8 mouse cellular contexts compared by ENCODE assay signal in the genomic region with DNA sequence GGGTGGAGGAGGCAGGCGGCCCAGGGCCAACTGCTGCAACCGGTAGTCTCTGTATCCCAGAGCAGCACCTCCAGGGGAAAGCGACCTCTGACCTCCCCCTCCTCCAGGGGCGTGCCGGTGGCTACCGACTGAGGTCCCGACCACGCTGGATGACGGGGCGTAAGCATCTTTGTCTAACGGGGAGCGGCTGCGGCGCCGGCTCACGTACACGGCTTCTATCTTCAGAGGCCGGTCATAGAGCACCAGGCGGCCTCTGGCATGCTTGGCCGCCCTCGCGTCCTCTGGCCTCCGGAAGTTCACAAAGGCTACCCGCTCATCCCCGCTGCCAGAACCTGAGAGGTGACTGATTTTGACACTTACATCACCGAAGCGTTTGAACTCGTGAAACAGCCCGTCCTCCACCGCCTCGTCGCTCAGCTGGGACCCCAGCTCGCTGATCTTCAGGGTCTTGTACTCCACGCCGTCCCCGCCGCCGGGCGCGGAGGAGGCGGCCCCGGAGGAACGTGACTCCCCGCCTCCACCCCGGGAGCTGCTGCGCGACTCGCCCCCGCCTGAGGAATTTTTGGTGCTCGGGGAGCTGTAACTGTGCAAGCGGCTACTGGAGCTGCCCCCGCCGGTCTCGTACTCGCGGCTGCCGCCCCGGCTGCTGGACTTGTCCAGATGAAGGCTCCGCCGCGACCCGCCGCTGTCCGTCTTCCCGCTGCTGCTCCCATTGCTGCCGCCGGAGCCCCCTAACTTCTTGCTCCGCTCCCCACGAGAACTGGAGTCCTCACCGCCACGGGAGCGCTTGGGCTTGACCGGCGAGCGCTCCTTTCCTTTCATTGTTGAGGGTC. TPM values are rescaled to one million over a fixed set of nuclear protein-coding genes. Genes with fewer than 3 reads are reported as not detected.
DNase-seq lines count a peak whose midpoint lies in the region; ATAC-seq and TF ChIP-seq lines count a peak whose summit lies in the region.

No protein-coding gene starts in this region.

- no peaks in the 10 kb centered on the region for H3K27me3 ChIP-seq in embryonic facial prominence, embryonic 15.5 days
- no peaks in the 10 kb centered on the region for H3K27me3 ChIP-seq in heart, embryonic 12.5 days (replicated peaks)
- no peaks in the 10 kb centered on the region for H3K27me3 ChIP-seq in kidney, postnatal 0 days (ENCODE audit: insufficient read depth, low read length)
- no peaks in the 10 kb centered on the region for H3K27me3 ChIP-seq in liver, embryonic 14.5 days (ENCODE audit: control insufficient read depth, insufficient read depth, low read length)

- H3K9ac ChIP-seq in embryonic facial prominence, embryonic 15.5 days = peak overlapping the region; percentile 94
- H3K9ac ChIP-seq in heart, embryonic 12.5 days = peak overlapping the region; percentile 94
- H3K9ac ChIP-seq in kidney, postnatal 0 days (ENCODE audit: low read depth, low read length) = peak overlapping the region; percentile 93
- H3K9ac ChIP-seq in liver, embryonic 14.5 days (replicated peaks) = peak overlapping the region; percentile 93

- peak overlapping the region; percentile 92 for H3K4me2 ChIP-seq in embryonic facial prominence, embryonic 15.5 days (replicated peaks)
- H3K4me2 ChIP-seq in heart, embryonic 12.5 days = peak overlapping the region; percentile 97
- H3K4me2 ChIP-seq in kidney, postnatal 0 days (ENCODE audit: low read length) = peak overlapping the region; percentile 94
- H3K4me2 ChIP-seq in liver, embryonic 14.5 days (ENCODE audit: low read depth) = peak overlapping the region; percentile 85

- under 1% methylated on average over 75 of the region's 75 CpGs for WGBS in embryonic facial prominence, embryonic 15.5 days
- under 1% methylated on average over 75 of the region's 75 CpGs for WGBS in heart, embryonic 12.5 days
- under 1% methylated on average over 75 of the region's 75 CpGs for WGBS in kidney, postnatal 0 days
- under 1% methylated on average over 75 of the region's 75 CpGs for WGBS in liver, embryonic 14.5 days (ENCODE audit: insufficient replicate concordance)

- ATAC-seq in embryonic facial prominence, embryonic 15.5 days (ENCODE audit: insufficient number of reproducible peaks, low FRiP score, low TSS enrichment, low read depth) = no peak
- no peak for ATAC-seq in heart, embryonic 12.5 days (ENCODE audit: insufficient number of reproducible peaks, low FRiP score)
- ATAC-seq in kidney, postnatal 0 days (replicated peaks; ENCODE audit: low FRiP score, low read depth) = peak; percentile 6
- no peak for ATAC-seq in liver, embryonic 14.5 days (ENCODE audit: insufficient read depth)

- peaks cover 14% of the 10 kb centered on the region for H3K36me3 ChIP-seq in embryonic facial prominence, embryonic 15.5 days
- H3K36me3 ChIP-seq in heart, embryonic 12.5 days = peaks cover 18% of the 10 kb centered on the region
- peaks cover 16% of the 10 kb centered on the region; the same call in 1 of the 2 replicates for H3K36me3 ChIP-seq in kidney, postnatal 0 days (ENCODE audit: insufficient read depth, low read length)
- peaks cover 24% of the 10 kb centered on the region for H3K36me3 ChIP-seq in liver, embryonic 14.5 days (replicated peaks; ENCODE audit: control insufficient read depth, insufficient read depth, low read depth)

- H3K4me3 ChIP-seq in embryonic facial prominence, embryonic 15.5 days (replicated peaks) = peak overlapping the region; percentile 96
- H3K4me3 ChIP-seq in heart, embryonic 12.5 days = peak overlapping the region; percentile 94
- peak overlapping the region; percentile 96 for H3K4me3 ChIP-seq in kidney, postnatal 0 days (replicated peaks; ENCODE audit: low read depth, low read length)
- peak overlapping the region; percentile 78 to 97 for H3K4me3 ChIP-seq in liver, embryonic 14.5 days (ENCODE audit: insufficient read depth in 1 of 2, low read depth in 2 of 2, low read length in 2 of 2)

- peak overlapping the region; percentile 92 for H3K27ac ChIP-seq in embryonic facial prominence, embryonic 15.5 days (replicated peaks)
- H3K27ac ChIP-seq in heart, embryonic 12.5 days (ENCODE audit: poor library complexity, severe bottlenecking) = peak overlapping the region; percentile 97
- peak overlapping the region; percentile 97 for H3K27ac ChIP-seq in kidney, postnatal 0 days
- peak overlapping the region; percentile 72 for H3K27ac ChIP-seq in liver, embryonic 14.5 days

- no peak for TF ChIP-seq EP300 in liver, embryonic 14.5 days (IDR thresholded peaks at IDR 0.05; ENCODE audit: low read depth)

- peaks cover 28% of the 10 kb centered on the region for H3K4me1 ChIP-seq in embryonic facial prominence, embryonic 15.5 days
- H3K4me1 ChIP-seq in heart, embryonic 12.5 days (replicated peaks) = peaks cover 20% of the 10 kb centered on the region
- peaks cover 16% of the 10 kb centered on the region for H3K4me1 ChIP-seq in kidney, postnatal 0 days (replicated peaks; ENCODE audit: insufficient read depth, low read length)
- peaks cover 18 to 19% of the 10 kb centered on the region in 2 experiments for H3K4me1 ChIP-seq in liver, embryonic 14.5 days (replicated peaks; ENCODE audit: control insufficient read depth in 2 of 2, insufficient read depth in 2 of 2, low read length in 1 of 2)

- TF ChIP-seq CTCF in kidney, postnatal 0 days (IDR thresholded peaks at IDR 0.05; ENCODE audit: low read depth) = no peak
- TF ChIP-seq CTCF in liver, embryonic 14.5 days (IDR thresholded peaks at IDR 0.05; ENCODE audit: low read depth) = no peak

- no peaks in the 10 kb centered on the region for H3K9me3 ChIP-seq in embryonic facial prominence, embryonic 15.5 days (replicated peaks)
- no peaks in the 10 kb centered on the region for H3K9me3 ChIP-seq in heart, embryonic 12.5 days (replicated peaks)
- no peaks in the 10 kb centered on the region for H3K9me3 ChIP-seq in kidney, postnatal 0 days (replicated peaks; ENCODE audit: low read length)
- H3K9me3 ChIP-seq in liver, embryonic 14.5 days (ENCODE audit: control insufficient read depth, low read length) = no peaks in the 10 kb centered on the region

- DNase-seq in 3T3-L1 (ENCODE audit: low read depth, low spot score) (peak; percentile 54), R1 (ENCODE audit: low read depth, low spot score) (peak; percentile 40)
- peak; percentile 64 for DNase-seq in kidney, postnatal 0 days (ENCODE audit: low spot score)
- peak in 2 of 3 experiments; percentile 24 for DNase-seq in liver, embryonic 14.5 days (ENCODE audit: low read depth in 3 of 3, low spot score in 3 of 3)
- peak; percentile 3 for DNase-seq in ovary, postnatal 14 days (ENCODE audit: low spot score)
- DNase-seq in urinary bladder, postnatal 14 days (ENCODE audit: low spot score) = peak; percentile 26

RNA-seq across cellular contexts. Expression of a gene that starts 1.1 kb away (rescaled TPM):
- 12.7 and 13.0 TPM in 2 replicates for polyA plus RNA-seq in embryonic facial prominence, embryonic 15.5 days (2015; fragmentation: Nextera tagmentation; extraction: Ambion mirVana)
- 12.8 TPM in 2 replicates for polyA plus RNA-seq in heart, embryonic 12.5 days (2016; fragmentation: Nextera tagmentation; extraction: Ambion mirVana)
- 12.7 and 12.8 TPM in 2 replicates for polyA plus RNA-seq in kidney, postnatal 0 days (2015; fragmentation: Nextera tagmentation; extraction: Ambion mirVana)
- 3.4 and 4.8 TPM in 2 replicates for polyA plus RNA-seq in liver, embryonic 14.5 days (2012; rRNA removed)
- polyA plus RNA-seq in liver, embryonic 14.5 days (2014; fragmentation: Nextera tagmentation; extraction: Ambion mirVana) = 8.7 and 9.0 TPM in 2 replicates

RNA-seq across cellular contexts. Expression of a gene that starts 41.3 kb away (rescaled TPM):
- 4.0 and 4.7 TPM in 2 replicates for polyA plus RNA-seq in embryonic facial prominence, embryonic 15.5 days (2015; fragmentation: Nextera tagmentation; extraction: Ambion mirVana)
- polyA plus RNA-seq in heart, embryonic 12.5 days (2016; fragmentation: Nextera tagmentation; extraction: Ambion mirVana) = 2.6 TPM in 2 replicates
- polyA plus RNA-seq in kidney, postnatal 0 days (2015; fragmentation: Nextera tagmentation; extraction: Ambion mirVana) = 20.8 and 22.7 TPM in 2 replicates
- 0.03 TPM in 1 of 2 replicates, not detected in the other for polyA plus RNA-seq in liver, embryonic 14.5 days (2012; rRNA removed)
- polyA plus RNA-seq in liver, embryonic 14.5 days (2014; fragmentation: Nextera tagmentation; extraction: Ambion mirVana) = 0.27 and 0.30 TPM in 2 replicates

RNA-seq across cellular contexts. Expression of a gene that starts 53.7 kb away (rescaled TPM):
- polyA plus RNA-seq in embryonic facial prominence, embryonic 15.5 days (2015; fragmentation: Nextera tagmentation; extraction: Ambion mirVana) = 184 and 198 TPM in 2 replicates
- 129 and 137 TPM in 2 replicates for polyA plus RNA-seq in heart, embryonic 12.5 days (2016; fragmentation: Nextera tagmentation; extraction: Ambion mirVana)
- 247 and 248 TPM in 2 replicates for polyA plus RNA-seq in kidney, postnatal 0 days (2015; fragmentation: Nextera tagmentation; extraction: Ambion mirVana)
- polyA plus RNA-seq in liver, embryonic 14.5 days (2012; rRNA removed) = 41.3 and 44.7 TPM in 2 replicates
- polyA plus RNA-seq in liver, embryonic 14.5 days (2014; fragmentation: Nextera tagmentation; extraction: Ambion mirVana) = 108 and 109 TPM in 2 replicates

Comparison
In these comparisons a context has a peak if more than half of its experiments do, and no peak if none do; other contexts are left out.
1. DNase-seq: peak in every context shown above with its lines; median percentile 64 in kidney, postnatal 0 days; 54 in 3T3-L1; 40 in R1; 26 in urinary bladder, postnatal 14 days; 24 in liver, embryonic 14.5 days; 3 in ovary, postnatal 14 days.